Mouse (Mus musculus): ENCODE measurements around the gene Hmgcs2. TPM values are rescaled to one million over a fixed set of nuclear protein-coding genes. Genes with fewer than 3 reads are reported as not detected.

Gene Hmgcs2
- polyA plus RNA-seq, 1 experiment, result 8.8 TPM

DNA sequence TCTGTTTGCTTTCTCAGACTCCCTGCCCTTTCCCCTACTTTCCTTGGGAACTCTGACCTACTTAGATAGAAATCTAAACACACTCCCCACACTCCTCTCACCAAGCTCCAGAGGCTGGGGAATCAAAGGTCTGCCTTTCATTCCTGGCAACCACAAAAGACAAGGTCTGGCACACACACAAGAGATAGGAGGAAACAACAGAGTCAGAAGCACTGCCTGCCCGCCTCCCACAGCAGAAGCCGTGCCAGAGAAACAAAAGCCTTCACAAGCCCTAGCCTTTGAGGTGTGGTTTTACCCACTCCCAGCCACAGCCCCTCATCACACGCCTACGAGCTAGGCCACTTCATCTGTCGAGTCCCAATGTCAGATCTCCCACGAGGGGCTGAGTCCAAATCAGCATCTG is 13.0 kb upstream of the Hmgcs2 start:
- peaks cover 8% of the 10 kb centered on the region for H3K4me1 ChIP-seq (replicated peaks; ENCODE audit: control insufficient read depth, insufficient read depth, low read length)
- H3K36me3 ChIP-seq (ENCODE audit: control insufficient read depth, insufficient read depth, low read length), result no peaks in the 10 kb centered on the region
- TF ChIP-seq CTCF (IDR thresholded peaks at IDR 0.05; ENCODE audit: borderline replicate concordance, control insufficient read depth, extremely low read depth, insufficient read depth, low read length, poor library complexity) (no peak), POLR2A (IDR thresholded peaks at IDR 0.05; ENCODE audit: control insufficient read depth, extremely low read depth, insufficient read depth, low read length, poor library complexity) (0 out of 2 replicates have a peak, but pooled peaks have one; percentile 23)
- WGBS, result 4% methylated on average over 6 of the region's 6 CpGs
- no peak overlapping the region for H3K27ac ChIP-seq (ENCODE audit: control insufficient read depth, insufficient read depth, low read length)
- H3K27me3 ChIP-seq (ENCODE audit: control insufficient read depth, insufficient read depth, low read length), result no peaks in the 10 kb centered on the region
- DNase-seq, result no peak
- no peak overlapping the region for H3K4me3 ChIP-seq (ENCODE audit: control insufficient read depth, insufficient read depth, low read length)

DNA sequence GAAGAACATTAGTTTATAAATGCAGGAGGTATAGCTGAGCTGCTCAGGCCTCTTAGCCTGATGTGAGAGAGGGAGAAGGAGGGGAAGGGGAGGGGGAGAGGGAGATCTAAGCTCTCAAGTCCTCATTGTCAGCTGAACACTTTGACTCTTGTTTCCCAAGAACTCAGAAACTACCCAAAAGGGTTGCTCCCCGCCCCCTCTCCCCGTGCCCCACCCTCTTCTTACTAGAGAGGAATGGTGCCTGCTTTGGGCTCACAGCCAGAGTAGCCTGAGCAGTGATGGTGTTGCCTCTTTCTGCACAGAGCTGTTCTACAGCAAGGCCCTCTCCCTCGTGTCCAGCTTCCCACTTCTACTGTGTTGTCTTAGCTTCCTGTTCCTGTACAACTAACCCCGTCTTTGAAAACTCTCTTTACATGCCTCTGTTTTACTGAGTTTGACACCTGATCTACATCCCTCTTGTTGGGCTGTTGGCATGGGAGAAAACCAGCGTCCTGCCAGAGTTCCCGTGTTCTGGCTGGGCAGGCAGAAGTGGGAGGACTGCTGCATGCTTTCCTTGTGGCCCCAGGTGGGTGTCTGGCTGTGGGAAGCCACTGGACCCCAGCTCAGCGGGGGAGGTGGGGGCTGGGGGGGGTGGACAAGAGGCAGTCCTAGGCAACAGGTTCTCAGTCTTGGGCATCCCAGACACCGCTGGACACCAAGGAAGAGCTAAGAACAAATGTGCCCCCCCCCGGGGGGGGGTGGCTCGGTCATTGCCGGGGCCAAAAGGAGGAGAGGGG is 6.4 kb upstream of the Hmgcs2 start:
- Histone ChIP-seq H3K27me3 (ENCODE audit: control insufficient read depth, insufficient read depth, low read length) (no peaks in the 10 kb centered on the region), H3K4me3 (ENCODE audit: control insufficient read depth, insufficient read depth, low read length) (no peak overlapping the region), H3K27ac (ENCODE audit: control insufficient read depth, insufficient read depth, low read length) (no peak overlapping the region), H3K4me1 (replicated peaks; ENCODE audit: control insufficient read depth, insufficient read depth, low read length) (no peaks in the 10 kb centered on the region; the same call in 1 of the 2 replicates), H3K36me3 (ENCODE audit: control insufficient read depth, insufficient read depth, low read length) (no peaks in the 10 kb centered on the region)
- DNase-seq, result no peak
- TF ChIP-seq POLR2A (IDR thresholded peaks at IDR 0.05; ENCODE audit: control insufficient read depth, extremely low read depth, insufficient read depth, low read length, poor library complexity) (no peak), CTCF (IDR thresholded peaks at IDR 0.05; ENCODE audit: borderline replicate concordance, control insufficient read depth, extremely low read depth, insufficient read depth, low read length, poor library complexity) (no peak)
- WGBS, result 72% methylated on average over 11 of the region's 11 CpGs

DNA sequence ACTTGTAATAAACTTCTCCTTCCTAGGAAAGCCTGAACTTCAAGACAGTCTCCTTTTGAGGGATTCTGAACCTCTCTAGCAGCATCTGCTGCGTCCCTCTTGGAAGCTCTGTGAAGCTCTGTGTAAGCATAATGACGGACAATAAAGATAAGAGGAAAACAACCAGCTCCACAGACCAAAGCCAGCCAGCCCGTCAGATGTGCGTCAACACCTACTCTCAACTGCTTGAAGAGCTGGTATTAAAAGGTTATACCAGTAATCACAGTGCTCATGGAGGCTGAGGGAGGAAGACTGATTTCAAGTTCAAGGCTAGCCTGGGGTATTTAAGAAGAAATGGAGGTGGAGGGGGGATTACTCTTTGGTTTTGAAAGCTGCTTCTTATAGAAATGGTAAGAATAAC is 553 bp upstream of the Hmgcs2 start:
- no peak for TF ChIP-seq CTCF (IDR thresholded peaks at IDR 0.05; ENCODE audit: borderline replicate concordance, control insufficient read depth, extremely low read depth, insufficient read depth, low read length, poor library complexity)
- no peak for TF ChIP-seq POLR2A (IDR thresholded peaks at IDR 0.05; ENCODE audit: control insufficient read depth, extremely low read depth, insufficient read depth, low read length, poor library complexity)
- DNase-seq, result no peak
- peaks cover 24% of the 10 kb centered on the region for H3K4me1 ChIP-seq (replicated peaks; ENCODE audit: control insufficient read depth, insufficient read depth, low read length)
- no peaks in the 10 kb centered on the region for H3K36me3 ChIP-seq (ENCODE audit: control insufficient read depth, insufficient read depth, low read length)
- no peaks in the 10 kb centered on the region for H3K27me3 ChIP-seq (ENCODE audit: control insufficient read depth, insufficient read depth, low read length)
- 65% methylated on average over 4 of the region's 4 CpGs for WGBS
- H3K4me3 ChIP-seq (ENCODE audit: control insufficient read depth, insufficient read depth, low read length), result no peak overlapping the region
- peak overlapping the region; percentile 40 for H3K27ac ChIP-seq (ENCODE audit: control insufficient read depth, insufficient read depth, low read length)

DNA sequence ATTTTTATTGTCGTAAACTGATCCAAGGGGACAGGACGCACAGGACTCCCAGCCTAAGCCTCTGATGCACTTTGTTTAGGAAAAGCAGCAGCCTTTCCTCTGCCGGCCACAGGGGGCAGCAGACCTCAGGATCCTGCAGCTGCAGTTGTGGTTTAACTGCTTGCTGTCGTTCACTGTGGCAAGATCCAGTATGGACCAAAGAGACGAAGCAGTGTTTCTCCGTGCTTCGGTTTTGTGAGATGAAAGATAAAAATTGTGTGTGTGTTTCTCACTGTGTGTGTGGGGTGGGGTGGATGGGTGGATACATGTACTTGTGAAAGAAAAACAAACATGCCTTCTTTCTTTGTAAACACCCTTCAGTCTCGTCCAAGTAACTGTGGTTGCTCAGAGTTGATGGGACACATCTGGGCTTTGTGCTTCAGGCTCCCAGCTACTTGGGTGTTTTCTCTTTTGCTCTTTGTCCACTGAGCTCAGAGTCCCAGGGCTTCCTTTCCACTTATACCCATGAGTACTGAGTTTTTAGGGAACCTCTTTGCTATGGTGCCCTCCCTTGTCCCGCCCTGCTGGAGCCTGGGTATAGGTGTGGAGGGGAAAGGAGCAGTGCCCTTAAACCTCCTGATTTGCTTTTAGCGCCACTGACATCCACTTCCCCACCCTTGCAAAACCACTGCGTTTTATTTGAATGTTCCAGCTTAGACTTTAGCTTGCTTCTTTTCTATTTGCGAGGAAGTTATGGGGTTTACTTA is 871 bp downstream of the Hmgcs2 start:
- H3K4me3 ChIP-seq (ENCODE audit: control insufficient read depth, insufficient read depth, low read length), result peak overlapping the region; percentile 16; the same call in 1 of the 2 replicates
- H3K27ac ChIP-seq (ENCODE audit: control insufficient read depth, insufficient read depth, low read length), result peak overlapping the region; percentile 88
- H3K36me3 ChIP-seq (ENCODE audit: control insufficient read depth, insufficient read depth, low read length), result no peaks in the 10 kb centered on the region
- TF ChIP-seq CTCF (IDR thresholded peaks at IDR 0.05; ENCODE audit: borderline replicate concordance, control insufficient read depth, extremely low read depth, insufficient read depth, low read length, poor library complexity), result peak; percentile 89; the same call in 1 of the 2 replicates
- no peak for TF ChIP-seq POLR2A (IDR thresholded peaks at IDR 0.05; ENCODE audit: control insufficient read depth, extremely low read depth, insufficient read depth, low read length, poor library complexity)
- WGBS, result 4% methylated on average over 12 of the region's 12 CpGs
- peak; percentile 83 for DNase-seq
- H3K4me1 ChIP-seq (replicated peaks; ENCODE audit: control insufficient read depth, insufficient read depth, low read length), result peaks cover 24% of the 10 kb centered on the region
- no peaks in the 10 kb centered on the region for H3K27me3 ChIP-seq (ENCODE audit: control insufficient read depth, insufficient read depth, low read length)

- Histone ChIP-seq H3K27me3 (ENCODE audit: control insufficient read depth, insufficient read depth, low read length) (no peaks in the 10 kb centered on the region), H3K4me1 (replicated peaks; ENCODE audit: control insufficient read depth, insufficient read depth, low read length) (peaks cover 24% of the 10 kb centered on the region), H3K36me3 (ENCODE audit: control insufficient read depth, insufficient read depth, low read length) (no peaks in the 10 kb centered on the region), H3K4me3 (ENCODE audit: control insufficient read depth, insufficient read depth, low read length) (no peak overlapping the region), H3K27ac (ENCODE audit: control insufficient read depth, insufficient read depth, low read length) (no peak overlapping the region)
- 96% methylated on average over 8 of the region's 8 CpGs for WGBS
- DNase-seq, result no peak
- no peak for TF ChIP-seq CTCF (IDR thresholded peaks at IDR 0.05; ENCODE audit: borderline replicate concordance, control insufficient read depth, extremely low read depth, insufficient read depth, low read length, poor library complexity)
- TF ChIP-seq POLR2A (IDR thresholded peaks at IDR 0.05; ENCODE audit: control insufficient read depth, extremely low read depth, insufficient read depth, low read length, poor library complexity), result no peak
These were observed 2.2 kb downstream of the Hmgcs2 start for GRCm38 (mm10) chr3:98282422-98282821.

- WGBS, result 95% methylated on average over 5 of the region's 5 CpGs
- TF ChIP-seq POLR2A (IDR thresholded peaks at IDR 0.05; ENCODE audit: control insufficient read depth, extremely low read depth, insufficient read depth, low read length, poor library complexity), result no peak
- TF ChIP-seq CTCF (IDR thresholded peaks at IDR 0.05; ENCODE audit: borderline replicate concordance, control insufficient read depth, extremely low read depth, insufficient read depth, low read length, poor library complexity), result no peak
- Histone ChIP-seq H3K27me3 (ENCODE audit: control insufficient read depth, insufficient read depth, low read length) (no peaks in the 10 kb centered on the region), H3K36me3 (ENCODE audit: control insufficient read depth, insufficient read depth, low read length) (no peaks in the 10 kb centered on the region), H3K27ac (ENCODE audit: control insufficient read depth, insufficient read depth, low read length) (no peak overlapping the region), H3K4me1 (replicated peaks; ENCODE audit: control insufficient read depth, insufficient read depth, low read length) (peaks cover 24% of the 10 kb centered on the region), H3K4me3 (ENCODE audit: control insufficient read depth, insufficient read depth, low read length) (no peak overlapping the region)
- no peak for DNase-seq
These were observed 3.0 kb downstream of the Hmgcs2 start for GRCm38 (mm10) chr3:98283205-98283604.
